Mouse (Mus musculus) bone marrow, adult 2 months (tissue): ENCODE results near the gene Rnf220.

Experiments
- CTCF ChIP-seq: fragments of 200-500 bp; IDR thresholded peaks from 2 replicates; pipeline ENCODE4 v1.5.1; 2011; ENCODE audit warnings: low read length, control low read depth; ENCODE audit not compliant: control insufficient read depth, insufficient read depth
- POLR2A ChIP-seq: fragments of 200-500 bp; IDR thresholded peaks from 2 replicates; pipeline ENCODE4 v1.6.1; 2011; ENCODE audit warnings: low read depth, mild to moderate bottlenecking, control low read depth, low read length, borderline replicate concordance; ENCODE audit not compliant: control insufficient read depth

- TF ChIP-seq CTCF = no peak
- no peak for TF ChIP-seq POLR2A
Observed at GRCm38 (mm10) chr4:117495869-117496401, 917 bp downstream of the Rnf220 start.
